Mouse (Mus musculus) layer of hippocampus, postnatal 14 days (tissue): Measurements from ENCODE around the gene Slco1a6. TPM values are rescaled to one million over a fixed set of nuclear protein-coding genes. Genes with fewer than 3 reads are reported as not detected.
"Not testable (repeated sequence)": the region's sequence is repeated elsewhere in the genome, so short reads cannot be mapped to it uniquely, and the experiment has no call there.

ENCODE experiments used
- DNase-seq, 2 experiments: peaks; one replicate each; pipeline ENCODE4 v3.0.0; 2021 to 2022; ENCODE audit warnings: low spot score in 2 of 2, mixed read lengths in 1 of 2
- long read RNA-seq, 2 experiments: library from polyadenylated mRNA; stranded (forward); transcript quantifications; one replicate each; pipeline ENCODE4 v2.0.0; 2021
- total RNA-seq, 2 experiments: library from RNA; stranded (reverse); gene quantifications; 2 replicates each; pipeline ENCODE4 v1.2.3; 2021

The Slco1a6 gene
- total RNA-seq = 1 to 10 TPM in 1 of 2 experiments, not detected in 1; 1.4 TPM
- long read RNA-seq, experiment 1 = 0 reads
- long read RNA-seq, experiment 2 = 0 reads

- DNase-seq = no peak
These were observed at the start of gene Slco1a6 for GRCm38 (mm10) chr6:142208421-142208820. Slco1a6 (minus strand) TSS chr6:142208521.

GRCm38 (mm10) chr6:142250738-142251307 lies 42.5 kb upstream of the Slco1a6 start:
- not testable (repeated sequence) for DNase-seq

GRCm38 (mm10) chr6:142245065-142245464 lies 36.7 kb upstream of the Slco1a6 start:
- DNase-seq = no peak

- DNase-seq = no peak
These were observed 31.1 kb upstream of the Slco1a6 start for GRCm38 (mm10) chr6:142239468-142239867.

GRCm38 (mm10) chr6:142220138-142220537 lies 11.8 kb upstream of the Slco1a6 start:
- DNase-seq = no peak

- DNase-seq = no peak
These were observed 3.5 kb upstream of the Slco1a6 start for GRCm38 (mm10) chr6:142211821-142212220.

GRCm38 (mm10) chr6:142209749-142210148 lies 1.4 kb upstream of the Slco1a6 start:
- DNase-seq = no peak

GRCm38 (mm10) chr6:142200524-142200923 lies 7.8 kb downstream of the Slco1a6 start:
- no peak for DNase-seq

GRCm38 (mm10) chr6:142194245-142194644 lies 14.1 kb downstream of the Slco1a6 start:
- DNase-seq = no peak

- DNase-seq = no peak
These were observed 16.4 kb downstream of the Slco1a6 start for GRCm38 (mm10) chr6:142191962-142192361.

GRCm38 (mm10) chr6:142187426-142187825 lies 20.9 kb downstream of the Slco1a6 start:
- DNase-seq = no peak

GRCm38 (mm10) chr6:142185868-142186415 lies 22.4 kb downstream of the Slco1a6 start:
- DNase-seq = no peak

GRCm38 (mm10) chr6:142163406-142163805 lies 44.9 kb downstream of the Slco1a6 start:
- no peak for DNase-seq

GRCm38 (mm10) chr6:142161171-142161570 lies 47.1 kb downstream of the Slco1a6 start:
- no peak for DNase-seq

GRCm38 (mm10) chr6:142154081-142154480 lies 54.2 kb downstream of the Slco1a6 start:
- peak in 1 of 2 experiments; percentile 2 for DNase-seq

GRCm38 (mm10) chr6:142148371-142148770 lies 60.0 kb downstream of the Slco1a6 start:
- no peak for DNase-seq

- DNase-seq = peak in 1 of 2 experiments; percentile 3
These were observed 96.5 kb downstream of the Slco1a6 start for GRCm38 (mm10) chr6:142111667-142112305.

- no peak for DNase-seq
These were observed 117.2 kb downstream of the Slco1a6 start for GRCm38 (mm10) chr6:142091126-142091525.

- not testable (repeated sequence) for DNase-seq
These were observed 150.0 kb downstream of the Slco1a6 start for GRCm38 (mm10) chr6:142058281-142058680.

- DNase-seq = no peak
These were observed 160.6 kb downstream of the Slco1a6 start for GRCm38 (mm10) chr6:142047689-142048088.

- no peak for DNase-seq
These were observed 162.6 kb downstream of the Slco1a6 start for GRCm38 (mm10) chr6:142045746-142046145.

- no peak for DNase-seq
These were observed 166.4 kb downstream of the Slco1a6 start for GRCm38 (mm10) chr6:142041896-142042295.
